Mouse (Mus musculus) urinary bladder, adult 2 months (tissue): Measurements from ENCODE around the gene Slc25a19. TPM values are rescaled to one million over a fixed set of nuclear protein-coding genes. Genes with fewer than 3 reads are reported as not detected.

Experiments
- DNase-seq: peaks from one replicate; pipeline ENCODE4 v3.0.0; 2022; ENCODE audit warnings: low spot score
- polyA plus RNA-seq: library from polyadenylated mRNA; depleted of rRNA; stranded (reverse); fragments of >200 nt; gene quantifications from 2 replicates; pipeline ENCODE4 v1.2.3, GENCODE M21; 2012; rRNA removed

Gene Slc25a19
- polyA plus RNA-seq, 1 experiment, result 31.7 TPM

DNA sequence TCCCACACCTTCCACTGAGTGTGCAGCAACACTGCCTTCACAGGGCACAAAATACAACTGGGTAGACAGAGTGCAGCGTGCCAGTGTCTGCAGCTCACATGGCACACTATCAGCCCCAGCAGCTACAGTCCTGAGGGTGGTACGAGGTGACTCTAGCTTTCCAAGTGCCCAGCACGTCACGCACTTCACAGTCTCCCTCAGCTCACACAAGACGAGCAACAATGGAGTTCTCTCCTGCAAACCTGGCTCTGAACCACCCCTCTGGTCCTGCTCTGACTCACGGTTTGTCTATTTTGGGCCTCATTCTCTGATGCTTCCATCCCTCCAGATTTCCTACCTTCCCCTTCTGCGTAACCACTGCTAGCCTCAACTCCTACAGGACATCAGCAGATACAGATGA is 28.4 kb downstream of the Slc25a19 start:
- no peak for DNase-seq

DNA sequence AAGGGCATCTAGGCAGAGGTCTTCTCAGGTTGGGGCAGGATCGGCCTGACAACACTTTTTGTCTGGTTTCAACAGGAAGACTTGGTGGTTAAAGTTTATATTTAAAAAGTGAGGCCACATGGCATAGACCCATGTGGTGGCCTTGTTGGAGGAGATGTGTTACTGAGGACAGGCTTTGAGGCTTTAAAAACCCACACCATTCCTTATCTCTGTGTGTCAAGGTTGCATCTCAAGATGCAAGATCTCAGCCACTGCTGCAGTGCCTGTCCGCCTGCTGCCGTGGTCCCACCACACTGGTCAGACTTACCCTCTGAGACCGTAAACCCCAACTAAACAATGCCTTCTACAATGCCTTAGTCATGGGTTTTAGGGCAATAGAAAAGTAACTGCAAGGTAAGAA is 29.8 kb downstream of the Slc25a19 start:
- DNase-seq, result no peak

DNA sequence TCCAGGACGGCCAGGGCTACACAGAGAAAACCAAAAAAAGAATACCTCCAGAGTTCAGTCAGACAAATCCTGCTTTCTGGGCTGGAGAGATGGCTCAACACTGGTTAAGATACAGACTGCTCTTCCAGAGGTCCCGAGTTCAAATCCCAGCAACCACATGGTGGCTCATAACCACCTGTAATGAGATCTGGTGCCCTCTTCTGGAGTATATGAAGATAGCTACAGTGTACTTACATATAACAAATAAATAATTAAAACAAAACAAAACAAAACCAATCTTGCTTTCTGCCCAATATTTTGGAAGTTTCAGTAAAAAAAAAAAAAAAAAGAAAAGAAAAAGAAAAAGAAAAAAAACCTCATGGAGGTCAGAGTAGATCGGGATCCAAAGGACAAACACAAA is 32.9 kb downstream of the Slc25a19 start:
- DNase-seq, result no peak

DNA sequence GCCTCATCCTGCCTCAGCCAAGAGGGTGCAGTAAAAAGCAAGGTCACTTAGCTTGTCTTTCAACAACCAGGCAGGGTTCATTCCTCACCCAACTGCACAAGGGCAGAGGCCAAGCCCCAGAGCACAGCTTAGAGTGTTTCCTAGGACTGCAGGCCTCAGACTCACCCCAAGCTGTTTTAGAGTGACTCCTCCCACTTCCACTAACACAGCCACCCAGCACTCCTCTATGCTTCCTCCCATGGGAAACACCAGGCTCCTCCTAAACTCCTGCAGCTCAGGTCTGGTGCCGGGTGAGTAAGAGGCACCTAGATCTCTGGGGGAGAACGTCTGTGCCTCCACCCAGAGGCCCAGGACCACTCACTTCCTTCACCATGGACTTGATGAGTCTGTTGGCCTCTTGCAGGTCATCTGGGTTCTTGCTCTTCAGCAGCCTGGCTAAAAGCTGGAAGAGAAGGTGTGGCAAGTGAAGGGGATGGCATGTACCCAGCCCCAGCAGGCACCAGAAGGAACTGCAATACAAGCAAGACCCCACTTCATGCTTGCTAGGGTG is 37.5 kb downstream of the Slc25a19 start:
- DNase-seq, result no peak

DNA sequence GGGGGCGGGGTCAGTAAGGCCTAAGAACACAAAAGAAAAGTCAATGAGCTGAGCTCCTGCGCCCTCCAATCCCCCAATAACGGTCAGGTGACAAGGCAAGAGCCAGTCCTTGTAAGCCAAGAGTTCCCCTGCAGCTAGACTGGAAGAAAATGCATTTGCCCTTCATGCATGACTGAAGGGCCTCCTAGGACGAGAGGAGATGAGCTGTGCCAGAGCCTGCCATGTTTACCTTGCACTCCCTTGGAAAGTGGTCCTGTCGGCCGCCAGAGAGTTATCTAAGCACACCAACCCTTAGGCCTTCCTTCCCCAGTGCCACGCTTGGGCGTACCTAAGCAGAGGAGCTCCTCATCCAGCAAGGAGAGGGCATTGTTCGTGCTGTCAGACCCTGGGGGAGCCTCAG is 40.1 kb downstream of the Slc25a19 start:
- DNase-seq, result no peak

DNA sequence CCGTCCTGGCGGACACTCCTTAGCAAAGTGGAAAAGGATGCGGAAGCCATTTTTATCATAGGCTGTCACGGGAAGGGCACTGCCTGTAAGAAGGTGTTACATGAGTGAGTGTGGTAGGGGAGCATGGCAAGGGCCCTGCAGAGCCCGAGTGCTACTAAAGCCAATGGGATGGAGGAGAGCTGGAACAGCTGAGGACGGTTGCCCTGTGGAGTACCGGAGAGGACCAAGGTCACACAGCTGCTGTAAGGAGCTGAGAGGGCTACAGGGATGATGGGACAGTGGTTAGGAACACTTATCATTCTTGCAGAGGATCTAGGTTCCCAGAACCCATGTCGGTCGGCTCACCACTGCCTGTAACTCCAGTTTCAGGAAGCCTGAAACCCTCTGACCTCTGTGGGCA is 41.7 kb downstream of the Slc25a19 start:
- no peak for DNase-seq

DNA sequence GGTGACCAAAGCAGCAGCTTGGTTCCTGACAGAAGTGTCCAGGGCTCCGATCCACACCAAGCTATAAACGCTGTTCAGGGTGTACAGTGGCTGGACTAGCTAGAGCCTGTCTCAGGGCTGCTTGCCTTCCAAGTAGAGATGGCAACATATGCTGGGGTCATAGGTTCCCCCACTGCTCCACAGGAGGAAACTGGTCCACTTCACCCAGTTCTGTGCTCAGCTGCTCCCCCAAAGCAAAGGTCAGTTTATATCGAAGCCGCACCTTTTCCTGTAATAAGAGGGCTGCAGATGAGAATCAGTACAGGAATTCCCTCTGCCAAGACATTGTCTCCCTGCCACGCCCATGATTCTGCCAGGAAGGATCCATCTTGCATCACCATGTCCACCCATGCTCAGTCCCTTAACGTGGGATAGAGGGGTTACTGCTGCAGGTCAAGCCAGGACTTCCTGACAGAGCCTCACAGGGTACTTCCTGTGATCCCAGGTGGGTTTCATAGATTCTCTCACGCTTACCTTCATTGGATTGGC is 42.5 kb downstream of the Slc25a19 start:
- no peak for DNase-seq

DNA sequence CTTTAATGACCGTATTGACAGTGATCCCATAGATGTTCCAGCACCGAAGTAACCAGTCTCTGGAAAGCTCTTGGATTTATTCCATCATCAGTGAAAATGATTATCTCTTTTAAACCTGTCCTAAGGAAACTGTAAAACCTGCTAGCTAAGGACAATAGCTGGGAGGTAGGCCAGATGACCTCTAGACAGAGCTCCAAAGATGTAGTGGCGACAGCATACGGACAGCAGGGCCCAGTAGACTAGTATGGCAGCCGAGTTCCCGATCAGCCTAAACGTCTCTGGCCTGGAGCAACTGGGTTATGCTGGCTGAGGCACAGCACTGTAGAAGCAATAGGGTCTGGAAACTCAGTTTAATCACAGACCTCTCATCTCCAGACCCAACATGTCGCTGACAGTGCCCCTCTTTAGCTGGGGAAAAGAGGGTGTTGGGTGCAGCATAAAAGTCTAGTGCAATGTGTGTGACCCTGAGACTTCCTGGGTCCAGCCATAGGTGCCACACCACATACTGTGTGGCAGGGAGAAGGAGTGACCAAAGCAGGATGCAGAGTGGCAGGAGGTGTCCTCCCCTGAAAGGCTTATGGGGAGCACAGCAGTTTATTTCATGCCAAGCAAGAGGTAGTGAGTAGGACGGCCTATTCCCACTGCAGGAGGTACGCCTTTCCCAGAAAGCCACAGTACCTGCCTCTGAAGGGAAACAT is 43.6 kb downstream of the Slc25a19 start:
- no peak for DNase-seq

DNA sequence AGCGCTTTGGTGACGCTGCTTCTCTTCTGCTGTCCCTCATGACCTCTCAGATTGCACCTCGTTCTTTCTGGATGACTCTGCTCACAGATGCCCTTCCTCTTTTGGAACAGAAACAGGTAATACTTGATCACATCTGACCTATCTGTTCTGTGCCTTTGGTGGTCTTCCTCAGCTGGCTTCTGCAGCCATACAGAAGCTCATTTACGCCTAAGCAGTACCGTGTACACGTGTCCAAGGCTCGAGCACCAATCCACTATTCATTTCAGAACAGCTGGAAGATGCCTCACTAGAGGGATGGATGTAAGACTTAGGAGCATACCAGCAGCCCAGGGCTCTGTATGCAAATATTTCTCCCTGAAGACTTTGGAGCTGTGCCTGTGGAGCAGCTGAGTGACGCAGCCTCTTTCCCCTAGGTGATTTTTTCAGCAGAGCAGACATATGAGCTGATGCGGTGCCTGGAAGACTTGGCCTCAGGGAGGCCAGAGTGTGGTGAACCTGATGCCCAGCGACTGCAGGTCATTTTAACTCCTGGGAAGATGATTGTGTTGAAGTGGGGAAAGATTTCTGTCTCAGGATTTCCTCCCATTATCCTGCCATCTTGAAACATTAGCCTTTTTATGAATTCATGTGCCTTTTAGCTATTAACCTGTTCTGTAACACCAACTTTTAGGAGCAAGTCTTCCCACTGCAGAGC is 45.0 kb downstream of the Slc25a19 start:
- no peak for DNase-seq

DNA sequence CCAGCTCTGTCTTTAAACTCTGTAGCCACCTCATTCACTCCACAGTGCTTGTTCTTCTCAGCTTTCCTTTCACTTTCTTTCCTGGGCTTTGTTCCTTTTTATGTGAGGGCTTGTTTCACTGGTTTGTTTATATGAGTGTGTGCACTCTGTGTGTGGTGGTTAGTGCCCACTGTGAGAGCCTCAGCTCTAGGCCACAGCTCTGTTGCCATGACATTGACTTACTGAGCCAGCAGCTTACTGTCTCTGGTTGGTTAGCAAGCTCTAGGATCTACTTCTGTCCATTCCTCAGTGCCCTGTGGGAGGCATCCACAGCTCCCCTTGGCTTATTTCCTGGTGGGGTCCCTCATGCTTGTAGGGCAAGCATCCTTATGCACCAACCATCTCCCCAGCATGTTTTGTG is 49.0 kb downstream of the Slc25a19 start:
- no peak for DNase-seq

DNA sequence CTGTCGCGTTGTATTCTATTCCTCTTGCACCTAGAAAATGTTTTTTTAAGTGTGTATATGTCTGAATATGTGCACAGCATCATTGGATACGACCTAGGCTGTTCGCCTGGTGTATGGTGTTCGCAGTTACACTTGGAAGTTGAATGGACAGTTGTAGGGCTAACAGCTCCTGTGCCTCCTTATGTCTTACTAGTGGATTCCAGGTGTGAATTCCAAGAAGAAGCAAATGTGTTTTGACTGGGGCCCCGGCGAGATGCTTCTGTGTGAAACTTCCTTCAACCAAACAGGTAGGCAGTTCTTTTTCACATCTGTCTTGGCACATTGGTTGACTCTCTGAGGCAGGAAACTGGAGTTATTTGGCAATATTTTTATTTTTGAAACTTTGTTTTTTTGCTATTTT is 63.1 kb downstream of the Slc25a19 start:
- no peak for DNase-seq

Other genes with a start within 250 kb of the Slc25a19 start
- gene Cdr2l, start 246.4 kb downstream of the Slc25a19 start, polyA plus RNA-seq, result 10.8 and 11.9 TPM in 2 replicates
- 89.3 and 89.6 TPM in 2 replicates for gene Mrpl58, start 224.5 kb downstream of the Slc25a19 start, polyA plus RNA-seq
- 561 and 600 TPM in 2 replicates for gene Atp5h, start 208.3 kb downstream of the Slc25a19 start, polyA plus RNA-seq
- 35.6 TPM in 2 replicates for gene Kctd2, start 208.2 kb downstream of the Slc25a19 start, polyA plus RNA-seq
- gene Trim80, start 187.8 kb downstream of the Slc25a19 start, polyA plus RNA-seq, result 0.04 and 0.09 TPM in 2 replicates
- 0.83 and 1.1 TPM in 2 replicates for gene Slc16a5, start 165.8 kb downstream of the Slc25a19 start, polyA plus RNA-seq
- 6.9 and 7.0 TPM in 2 replicates for gene Armc7, start 152.6 kb downstream of the Slc25a19 start, polyA plus RNA-seq
- 70.9 and 80.1 TPM in 2 replicates for gene Nt5c, start 136.4 kb downstream of the Slc25a19 start, polyA plus RNA-seq
- gene Jpt1, start 113.9 kb downstream of the Slc25a19 start, polyA plus RNA-seq, result 89.2 and 102 TPM in 2 replicates
- gene Sumo2, start 92.0 kb downstream of the Slc25a19 start, polyA plus RNA-seq, result 274 and 303 TPM in 2 replicates
- 54.2 and 77.1 TPM in 2 replicates for gene Nup85, start 63.9 kb downstream of the Slc25a19 start, polyA plus RNA-seq
- 36.1 and 39.5 TPM in 2 replicates for gene Mrps7, start 24.4 kb downstream of the Slc25a19 start, polyA plus RNA-seq
- gene Gga3, start 24.2 kb downstream of the Slc25a19 start, polyA plus RNA-seq, result 25.4 and 27.3 TPM in 2 replicates
- gene Mif4gd, start 15.3 kb downstream of the Slc25a19 start, polyA plus RNA-seq, result 79.9 and 89.7 TPM in 2 replicates
- 57.2 and 62.8 TPM in 2 replicates for gene Grb2, start 80.3 kb upstream of the Slc25a19 start, polyA plus RNA-seq
- gene Tmem94, start 137.1 kb upstream of the Slc25a19 start, polyA plus RNA-seq, result 20.8 and 25.9 TPM in 2 replicates
- 20.6 and 25.2 TPM in 2 replicates for gene Caskin2, start 185.3 kb upstream of the Slc25a19 start, polyA plus RNA-seq
- 18.7 and 21.4 TPM in 2 replicates for gene Tsen54, start 186.4 kb upstream of the Slc25a19 start, polyA plus RNA-seq
- gene Llgl2, start 195.8 kb upstream of the Slc25a19 start, polyA plus RNA-seq, result 42.4 and 54.0 TPM in 2 replicates
- gene Myo15b, start 230.1 kb upstream of the Slc25a19 start, polyA plus RNA-seq, result 0.44 and 0.65 TPM in 2 replicates